Mouse (Mus musculus): Measurements from ENCODE around the gene Lrrc4b.

DNA sequence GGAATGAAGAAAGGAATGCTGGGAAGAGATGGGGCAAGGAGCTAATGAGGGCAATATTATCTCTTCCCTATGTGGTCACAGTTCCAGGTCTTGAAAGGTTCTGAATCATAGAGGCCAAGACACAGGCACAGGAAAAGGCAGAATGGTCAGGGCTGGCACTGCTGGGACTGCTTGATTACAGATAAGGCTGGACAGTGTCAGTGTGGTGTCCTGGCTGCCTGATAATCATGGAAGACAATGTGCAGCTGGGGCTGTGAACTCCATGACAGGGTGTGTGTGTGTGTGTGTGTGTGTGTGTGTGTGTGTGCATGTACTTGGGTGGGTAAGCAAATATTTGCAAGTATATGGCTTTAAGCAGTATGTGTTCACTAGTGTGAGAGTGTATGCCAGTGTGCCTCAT lies 78.7 kb downstream of the Lrrc4b start:
- TF ChIP-seq CTCF (IDR thresholded peaks at IDR 0.05; ENCODE audit: control insufficient read depth, insufficient read depth, insufficient read length) (no peak), MYOD1 (IDR thresholded peaks at IDR 0.05; ENCODE audit: control insufficient read depth, insufficient read length, low read depth) (no peak)
